Mouse (Mus musculus) MEL (cell line): ENCODE results near the gene Nacad.
A peak's percentile ranks its signal among the peaks of the same experiment; 100 is the strongest.

Experiments
- CTCF ChIP-seq, 3 experiments: IDR thresholded peaks in 2 of 3; conservative IDR thresholded peaks in 1 of 3; 2 replicates each; pipeline ENCODE4 v1.5.1; 2011 to 2012; ENCODE audit warnings: low read length in 3 of 3, low read depth in 2 of 3, mild to moderate bottlenecking in 2 of 3, improper control_type of control experiment in 1 of 3, inconsistent platforms in 1 of 3, mixed read lengths in 1 of 3, moderate library complexity in 1 of 3; ENCODE audit not compliant: control insufficient read depth in 1 of 3, insufficient read depth in 1 of 3, poor library complexity in 1 of 3, severe bottlenecking in 1 of 3
- GABPA ChIP-seq: IDR thresholded peaks from 2 replicates; pipeline ENCODE4 v1.6.1; 2012; ENCODE audit warnings: low read depth, mild to moderate bottlenecking, inconsistent platforms, low read length, improper control_type of control experiment, moderate library complexity
- KAT2A ChIP-seq: conservative IDR thresholded peaks from 2 replicates; pipeline ENCODE4 v1.6.1; 2012; ENCODE audit warnings: low read depth, low read length, improper control_type of control experiment, inconsistent platforms
- MAX ChIP-seq: IDR thresholded peaks from 2 replicates; pipeline ENCODE4 v1.6.1; 2011; ENCODE audit warnings: low read length, improper control_type of control experiment
- USF2 ChIP-seq, 2 experiments: IDR thresholded peaks; 2 replicates each; pipeline ENCODE4 v1.6.1; 2011 to 2012; ENCODE audit warnings: improper control_type of control experiment in 2 of 2, low read length in 2 of 2, borderline replicate concordance in 1 of 2, inconsistent platforms in 1 of 2, low read depth in 1 of 2, mild to moderate bottlenecking in 1 of 2; ENCODE audit not compliant: insufficient read depth in 1 of 2

DNA sequence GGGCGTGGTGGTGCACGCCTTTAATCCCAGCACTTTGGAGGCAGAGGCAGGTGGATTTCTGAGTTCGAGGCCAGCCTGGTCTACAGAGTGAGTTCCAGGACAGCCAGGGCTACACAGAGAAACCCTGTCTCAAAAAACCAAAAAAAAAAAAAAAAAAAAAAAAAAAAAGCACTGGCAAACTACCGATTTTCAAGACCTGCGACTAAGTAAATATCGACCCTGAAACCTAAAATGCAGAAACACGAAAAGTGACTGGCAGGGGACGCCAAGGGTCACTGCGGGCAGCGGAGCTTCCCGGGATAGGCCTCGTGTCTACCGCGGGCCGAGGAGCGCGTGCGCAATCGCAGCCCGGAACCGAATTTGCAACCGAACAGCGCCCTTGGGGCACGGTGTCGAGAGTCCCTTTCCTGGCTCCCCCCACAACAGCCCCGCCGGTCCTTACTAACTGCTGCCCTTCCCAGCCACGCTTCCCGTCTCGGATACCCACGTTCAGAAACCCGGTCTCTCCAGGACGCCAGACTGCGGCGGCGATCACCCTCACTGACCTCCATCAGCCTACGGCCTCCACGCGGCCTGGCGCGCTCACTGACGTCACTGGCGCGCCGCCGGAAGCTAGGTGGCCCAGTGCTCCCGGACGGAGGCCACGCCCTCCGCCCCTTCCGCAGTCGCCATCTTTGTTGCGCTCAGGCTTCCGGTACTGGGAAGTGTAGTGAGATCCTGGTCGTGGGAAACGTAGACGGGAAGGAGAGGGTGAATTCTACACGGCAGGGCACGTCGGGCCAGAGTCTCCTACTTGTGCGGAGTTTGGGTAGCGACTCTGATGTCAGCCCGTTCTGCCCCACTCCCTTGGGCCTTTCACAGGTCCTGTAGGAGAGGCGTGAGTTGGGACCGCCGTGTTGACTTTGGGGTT lies 19.9 kb upstream of the Nacad start, which contains the start of gene Tbrg4:
- TF ChIP-seq CTCF (IDR thresholded peaks at IDR 0.05 in 2 of 3, conservative IDR thresholded peaks at IDR 0.05 in 1 of 3; ENCODE audit: control insufficient read depth in 1 of 3, insufficient read depth in 1 of 3, low read depth in 2 of 3, low read length in 3 of 3, poor library complexity in 1 of 3, severe bottlenecking in 1 of 3) (no peak), KAT2A (peak; percentile 80), USF2 (IDR thresholded peaks at IDR 0.05; ENCODE audit: borderline replicate concordance in 1 of 2, insufficient read depth in 1 of 2, low read depth in 1 of 2, low read length in 2 of 2) (no peak), GABPA (no peak), MAX (peak; percentile 96)
